Mouse (Mus musculus): ENCODE results near the gene Clpp.

Clpp gene

DNA sequence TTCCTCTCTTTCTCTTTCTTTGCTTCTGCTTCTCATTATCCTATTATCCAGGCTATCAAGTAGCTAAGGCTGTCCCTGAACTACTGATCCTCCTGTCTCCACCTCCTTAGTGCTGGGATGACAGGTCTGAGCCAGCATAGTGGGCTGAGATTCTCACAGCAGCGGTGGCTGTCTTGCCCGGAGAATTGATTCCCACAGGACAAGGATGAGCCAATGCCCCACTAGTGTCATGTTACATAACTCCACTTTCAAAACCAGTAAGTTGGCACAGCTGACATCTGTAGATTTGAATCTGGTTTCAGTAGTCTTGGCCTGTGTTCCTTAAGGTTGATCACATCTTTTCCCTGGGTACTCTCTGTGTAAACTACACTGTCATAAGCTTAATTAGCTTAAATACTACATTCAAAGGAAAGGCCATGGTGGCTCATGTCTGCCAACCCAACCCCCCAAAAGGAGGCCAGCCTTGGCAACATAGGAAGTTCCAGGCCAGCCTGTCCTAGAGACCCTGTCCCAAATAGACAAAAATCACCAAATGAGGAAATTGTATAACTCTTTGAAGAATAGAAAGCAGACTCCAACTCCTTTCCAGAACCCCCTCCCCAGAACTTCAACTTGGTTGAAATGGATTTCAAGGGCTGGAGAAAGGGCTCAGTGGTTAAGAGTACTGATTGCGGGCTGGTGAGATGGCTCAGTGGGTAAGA is 3.9 kb upstream of the Clpp start:
- DNase-seq (ENCODE audit: low spot score), result peak; percentile 0

GRCm38 (mm10) chr17:56988441-56988840 is 1.7 kb upstream of the Clpp start:
- peak; percentile 0 for DNase-seq (ENCODE audit: low spot score)

DNA sequence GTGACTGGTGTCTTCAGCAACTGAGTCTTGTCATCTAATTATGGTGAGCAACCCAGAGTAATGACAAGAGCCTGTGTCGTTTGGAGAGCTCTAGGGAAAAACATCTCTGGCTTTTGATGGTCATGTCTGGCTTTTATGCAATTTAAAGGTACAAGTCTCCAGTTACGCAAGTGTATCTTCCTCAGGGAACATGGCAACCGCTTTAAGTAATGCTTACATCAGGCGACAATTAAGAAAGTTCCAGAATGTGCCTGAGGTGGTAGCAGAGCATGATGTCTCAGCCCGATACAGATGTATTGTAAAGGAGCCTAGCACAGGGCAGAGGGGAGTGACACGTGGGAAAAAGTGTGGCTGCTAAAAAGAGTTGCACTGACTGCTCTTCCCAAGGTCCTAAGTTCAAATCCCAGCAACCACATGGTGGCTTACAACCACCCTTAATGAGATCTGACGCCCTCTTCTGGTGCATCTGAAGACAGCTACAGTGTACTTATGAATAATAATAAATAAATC is 1.1 kb upstream of the Clpp start:
- peak; percentile 1 for DNase-seq (ENCODE audit: low spot score)

- DNase-seq (ENCODE audit: low spot score), result peak; percentile 65
These were observed 514 bp upstream of the Clpp start for GRCm38 (mm10) chr17:56989467-56990114.

DNA sequence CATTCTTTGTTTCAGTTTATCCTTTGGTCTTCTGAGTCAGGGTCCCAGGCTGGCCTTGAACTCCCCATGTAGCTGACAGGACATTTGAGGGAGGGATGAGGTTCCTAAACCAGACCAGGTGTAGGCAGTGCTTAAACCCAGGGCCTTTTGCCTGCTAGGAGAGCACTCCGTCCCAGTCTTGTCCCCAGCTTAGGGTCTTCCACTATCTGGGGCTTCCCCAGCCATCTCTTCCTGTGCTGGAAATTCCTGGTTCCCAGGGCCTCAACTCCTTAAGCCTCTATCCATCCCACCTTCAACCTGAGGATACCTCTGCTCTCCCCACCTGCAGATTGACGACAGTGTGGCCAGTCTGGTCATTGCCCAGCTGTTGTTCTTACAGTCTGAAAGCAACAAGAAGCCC is 861 bp downstream of the Clpp start:
- DNase-seq (ENCODE audit: low spot score), result peak; percentile 1

GRCm38 (mm10) chr17:56995046-56995445 is 4.9 kb downstream of the Clpp start:
- no peak for DNase-seq (ENCODE audit: low spot score)

DNA sequence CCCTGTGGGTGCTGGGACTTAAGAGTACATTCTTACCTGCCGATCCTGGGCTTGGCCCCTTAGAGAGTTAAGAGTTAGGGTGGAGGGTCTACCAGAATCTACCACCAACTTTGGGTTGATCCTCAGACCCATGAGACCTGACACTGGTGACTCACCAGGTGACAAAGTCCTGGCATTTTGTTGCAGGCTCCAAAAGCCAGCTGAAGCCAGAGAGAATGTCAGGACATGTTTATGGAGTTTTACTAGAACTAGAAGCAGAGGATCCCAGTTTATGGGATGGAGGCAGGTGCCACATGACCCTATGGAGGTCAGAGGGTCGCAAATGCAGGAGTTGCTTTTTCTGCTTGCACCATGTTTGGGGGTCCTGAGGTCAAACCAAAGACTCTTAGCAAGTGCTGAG is 6.4 kb downstream of the Clpp start:
- no peak for DNase-seq (ENCODE audit: low spot score)

GRCm38 (mm10) chr17:56997029-56997667 is 7.0 kb downstream of the Clpp start, which contains the start of gene Alkbh7:
Gene Alkbh7 (plus strand): TSS chr17:56997339.
- DNase-seq (ENCODE audit: low spot score), result peak; percentile 97

DNA sequence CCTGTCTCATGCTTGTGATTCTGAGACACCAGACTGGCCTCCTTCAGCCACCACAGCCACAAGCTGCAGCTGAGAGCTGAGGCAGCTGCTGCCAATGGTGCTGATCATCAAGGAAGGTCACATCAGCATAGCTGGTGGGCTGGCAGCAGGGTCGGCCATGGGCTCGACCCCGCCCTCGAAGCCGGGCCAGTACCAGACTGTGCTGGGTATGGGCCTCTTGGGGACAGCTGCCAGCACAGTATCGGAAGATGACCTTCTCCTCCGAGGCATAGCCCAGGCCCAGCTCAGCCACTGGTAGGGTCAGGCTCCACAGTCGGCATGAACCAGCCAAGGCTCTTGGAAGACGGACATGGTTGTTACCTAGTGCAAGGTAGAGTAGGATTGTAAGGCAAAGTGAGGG is 9.3 kb downstream of the Clpp start:
- peak; percentile 52 for DNase-seq (ENCODE audit: low spot score)

DNA sequence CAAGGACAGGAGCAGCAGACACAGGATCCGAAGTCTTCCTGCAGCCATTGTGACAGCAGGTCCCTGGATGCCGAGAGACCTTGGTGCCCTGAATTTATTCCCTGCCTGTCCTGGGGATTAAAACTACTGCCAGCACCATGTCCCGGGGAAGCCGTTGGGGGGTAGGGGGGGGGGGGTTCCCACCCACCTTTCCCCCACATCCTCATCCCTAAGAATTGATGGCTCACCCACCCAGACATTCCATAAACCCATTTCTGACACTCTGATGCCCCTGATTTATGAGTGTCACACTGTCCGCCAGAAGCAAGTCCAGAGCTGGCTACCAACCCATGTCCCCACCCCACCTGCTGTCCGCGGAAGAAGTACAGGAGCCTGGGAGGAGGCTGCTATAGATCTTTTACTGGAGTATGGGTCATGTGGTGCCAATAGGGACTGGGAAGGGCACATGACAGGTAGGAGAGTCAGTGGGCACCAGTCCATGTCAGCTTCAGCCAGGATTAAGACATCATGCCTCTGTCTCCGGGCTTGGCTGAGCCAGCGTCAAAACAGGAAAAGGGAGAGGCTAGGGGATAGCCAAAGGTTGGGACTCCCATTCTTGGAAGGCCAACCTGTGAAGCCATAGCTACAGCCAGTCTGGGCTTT is 10.0 kb downstream of the Clpp start, which contains the start of gene Pspn:
TSS of gene Pspn (minus strand) at position 51 of the 642 bp plus-strand sequence.
- DNase-seq (ENCODE audit: low spot score), result no peak

DNA sequence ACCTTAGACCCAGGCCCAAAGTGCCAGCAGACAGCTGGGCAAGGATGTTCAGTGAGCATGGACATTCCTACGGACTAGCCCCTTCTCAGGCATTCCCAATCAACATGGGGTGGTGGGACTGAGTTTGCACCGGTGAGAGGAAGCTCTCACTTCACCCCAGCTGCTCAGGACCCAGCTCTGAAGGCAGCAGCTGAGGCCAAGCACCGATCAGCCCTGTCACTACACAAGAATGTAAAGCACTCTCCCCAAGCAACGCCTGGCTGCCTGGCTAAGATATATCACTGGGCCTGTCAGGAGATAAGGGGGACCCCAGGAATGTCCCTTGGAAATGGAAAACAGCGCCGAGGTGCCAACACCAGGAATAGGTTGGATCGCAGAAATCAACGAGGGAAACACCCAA is 11.1 kb downstream of the Clpp start:
- DNase-seq (ENCODE audit: low spot score), result no peak

- DNase-seq (ENCODE audit: low spot score), result no peak
These were observed 13.9 kb downstream of the Clpp start for GRCm38 (mm10) chr17:57003994-57004393.

DNA sequence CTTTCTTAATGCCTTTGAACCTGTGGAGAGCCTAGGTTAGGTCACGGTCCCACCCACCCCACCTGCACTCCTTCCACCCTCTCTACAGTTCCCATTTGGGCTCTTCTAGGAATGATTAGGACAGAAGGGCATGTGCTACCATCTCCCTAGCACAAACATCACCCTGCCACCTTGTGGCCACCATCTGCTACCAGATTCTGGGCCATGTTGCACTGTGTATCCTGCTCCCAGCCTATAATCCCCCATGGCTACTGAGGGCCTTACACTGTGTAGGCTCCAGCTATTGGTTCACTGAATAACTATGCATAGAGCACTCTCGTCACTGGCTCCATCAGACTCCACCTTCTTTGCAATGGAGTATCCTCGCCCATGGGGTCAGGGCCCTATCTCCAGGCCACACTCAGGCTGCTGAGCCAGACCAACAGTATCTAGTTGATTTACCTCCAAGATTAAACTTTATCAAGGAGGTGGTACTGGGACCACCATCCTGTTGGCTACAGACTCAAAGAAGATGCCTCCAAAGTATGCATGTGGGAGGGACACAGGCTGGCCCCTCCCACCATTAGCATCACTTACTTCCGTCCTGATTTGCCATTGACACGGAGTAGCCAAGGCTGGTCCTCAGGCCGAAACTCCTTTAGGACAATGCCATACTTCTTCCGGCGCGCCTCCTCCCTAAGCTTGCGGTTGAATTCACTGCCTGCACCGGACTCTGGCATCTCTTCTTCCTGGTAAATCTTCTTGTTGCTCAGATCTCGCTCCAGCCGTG is 17.2 kb downstream of the Clpp start:
- DNase-seq (ENCODE audit: low spot score), result no peak

DNA sequence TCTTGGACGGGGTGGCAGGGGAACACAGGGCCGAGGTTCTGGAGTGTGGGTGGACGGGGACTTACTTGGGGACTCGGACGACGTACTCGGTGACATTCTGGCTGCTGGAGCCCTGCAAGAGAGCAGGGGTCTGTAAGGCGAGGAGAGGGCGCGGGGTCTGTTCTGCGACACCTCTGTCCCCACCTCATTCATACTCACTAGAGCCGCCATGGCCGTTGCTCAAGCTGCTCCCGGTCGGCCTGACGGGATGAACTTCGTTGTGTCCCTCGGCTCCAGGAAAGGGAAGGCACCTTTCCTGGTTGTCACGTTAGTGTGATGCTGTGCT is 20.8 kb downstream of the Clpp start:
- DNase-seq (ENCODE audit: low spot score), result no peak

DNA sequence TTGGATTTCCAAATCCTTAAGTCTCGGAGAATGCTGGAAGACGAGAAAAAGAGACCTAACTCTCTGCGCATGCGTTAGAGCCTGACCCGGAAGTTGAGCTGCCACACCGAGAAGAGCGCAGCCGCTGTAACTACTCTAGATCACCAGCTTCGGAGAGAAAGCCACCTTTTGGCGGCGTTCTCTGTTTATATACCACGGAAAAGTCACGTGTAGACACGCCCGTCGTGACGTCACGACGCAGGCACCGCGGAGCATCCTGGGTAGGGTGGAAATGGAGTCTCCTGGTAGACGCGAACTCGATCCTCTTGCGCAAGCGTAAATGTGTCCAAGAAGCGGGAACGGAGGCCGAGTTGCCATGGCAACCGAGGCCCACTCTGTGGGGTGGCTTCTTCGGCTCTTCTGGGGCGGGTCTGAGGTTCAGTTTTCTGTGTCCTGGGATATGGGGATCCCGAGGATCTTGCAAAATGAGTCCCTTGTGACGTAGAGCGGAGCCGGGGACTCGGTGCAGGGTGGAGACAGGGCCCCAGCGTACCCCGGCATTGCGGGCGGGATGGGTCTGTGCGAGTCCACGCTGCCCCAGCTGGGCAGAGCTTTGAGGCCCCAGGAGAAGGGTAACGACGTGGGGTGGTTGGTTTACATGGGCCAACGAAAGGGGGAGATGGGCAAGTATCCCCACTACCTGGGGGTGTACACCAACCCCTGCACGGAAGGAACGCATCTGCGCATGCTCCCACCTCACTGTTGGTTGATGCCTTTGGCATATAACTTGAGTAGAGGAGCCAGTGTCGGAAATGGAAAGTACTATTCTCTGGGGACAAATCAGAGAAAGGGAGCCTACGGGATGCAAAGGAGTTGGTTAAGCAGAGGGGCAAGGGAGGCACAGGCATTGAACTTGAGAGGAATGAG is 21.4 kb downstream of the Clpp start, which contains the start of the genes Gtf2f1 and Gm17949:
TSS of gene Gtf2f1 (minus strand) at position 53 of the 906 bp plus-strand sequence.
TSS of gene Gm17949 (plus strand) at position 234 of the 906 bp plus-strand sequence.
- peak; percentile 92 for DNase-seq (ENCODE audit: low spot score)

DNA sequence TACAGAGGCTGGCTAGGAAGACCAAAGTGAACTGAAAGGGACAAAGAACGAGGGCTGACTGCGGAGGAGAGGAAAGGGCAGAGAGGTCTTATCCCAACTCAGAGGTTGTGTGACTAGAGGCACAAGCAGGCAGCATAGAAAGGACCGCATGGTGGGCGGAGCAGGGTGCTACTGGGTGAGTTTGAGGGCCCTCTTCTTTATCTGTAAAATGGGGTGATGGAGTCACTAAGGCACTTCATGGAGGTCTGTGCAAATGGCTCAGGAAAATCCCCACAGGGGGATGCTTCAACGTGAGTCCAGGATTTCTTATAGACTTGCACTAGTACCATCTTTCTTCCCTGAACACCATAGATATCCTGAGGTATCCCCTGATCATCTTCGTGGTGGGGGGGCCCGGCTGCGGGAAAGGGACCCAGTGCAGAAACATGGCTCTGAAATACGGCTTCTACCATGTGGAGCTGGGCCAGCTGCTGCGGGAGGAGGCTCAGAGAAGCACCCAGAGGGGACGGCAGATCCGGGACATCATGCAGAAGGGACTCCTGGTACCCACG is 22.2 kb downstream of the Clpp start:
- DNase-seq (ENCODE audit: low spot score), result no peak

DNA sequence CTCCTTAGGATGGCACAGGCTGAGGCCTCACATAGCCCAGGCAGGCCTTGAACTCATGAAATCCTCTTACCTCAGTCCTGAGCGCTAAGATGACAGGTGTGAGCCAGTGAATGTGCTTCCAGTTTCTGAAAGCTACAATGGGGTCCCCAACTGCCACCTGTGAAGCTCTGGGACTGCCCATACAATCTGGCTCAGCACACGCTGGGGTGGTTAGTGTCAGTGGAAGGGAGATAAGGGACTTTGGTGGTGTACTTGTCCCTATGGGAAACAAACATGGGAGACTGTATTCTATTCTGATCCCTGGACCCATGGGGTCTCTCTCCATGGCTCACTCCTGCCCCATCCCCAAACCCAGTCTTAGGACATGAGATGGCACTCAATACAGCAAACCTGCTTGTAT is 29.6 kb downstream of the Clpp start:
- DNase-seq (ENCODE audit: low spot score), result no peak

GRCm38 (mm10) chr17:57020960-57021359 is 30.9 kb downstream of the Clpp start:
- DNase-seq (ENCODE audit: low spot score), result no peak

- no peak for DNase-seq (ENCODE audit: low spot score)
These were observed 37.4 kb downstream of the Clpp start for GRCm38 (mm10) chr17:57027471-57027870.

DNA sequence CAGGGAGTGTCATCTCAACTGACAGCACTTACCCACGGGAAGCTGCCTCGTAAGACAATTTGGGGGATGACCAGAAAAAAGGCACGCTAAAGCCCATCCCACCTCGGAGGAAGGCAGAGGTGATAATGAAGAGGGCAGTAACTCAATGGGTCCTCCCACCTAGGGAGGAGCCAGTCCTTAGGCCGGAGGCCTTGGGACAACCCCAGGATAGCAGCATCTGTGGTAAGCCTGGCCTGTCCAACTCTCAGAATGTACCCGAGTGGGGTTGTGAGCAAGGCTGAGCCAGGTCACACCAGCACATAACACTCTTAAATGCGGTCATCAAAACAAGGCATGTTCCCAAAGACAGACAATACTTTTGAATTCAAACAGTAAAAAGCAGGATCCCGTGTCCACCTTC is 39.6 kb downstream of the Clpp start:
- DNase-seq (ENCODE audit: low spot score), result no peak
